Mouse (Mus musculus): Measurements from ENCODE around the gene Dclk1. TPM values are rescaled to one million over a fixed set of nuclear protein-coding genes. Genes with fewer than 3 reads are reported as not detected.

Dclk1 gene
- 0.07 and 0.11 TPM in 2 replicates for polyA plus RNA-seq (2012; rRNA removed)

GRCm38 (mm10) chr3:55241730-55242421, at the start of gene Dclk1:
TSS of gene Dclk1 (plus strand) at chr3:55242364.

GRCm38 (mm10) chr3:55472110-55472509, 229.9 kb downstream of the Dclk1 start, which contains the start of gene Gm21954:
TSS of gene Gm21954 (minus strand) at chr3:55472210.

Other genes starting within 250 kb of the Dclk1 start
- gene Ccna1, start 186.9 kb upstream of the Dclk1 start, polyA plus RNA-seq (2012; rRNA removed), result 0.14 and 0.25 TPM in 2 replicates
- gene Spg20, start 130.3 kb upstream of the Dclk1 start, polyA plus RNA-seq (2012; rRNA removed), result 7.8 TPM in 2 replicates
- 0.01 TPM in 2 replicates for gene Ccdc169, start 105.0 kb upstream of the Dclk1 start, polyA plus RNA-seq (2012; rRNA removed)
- gene Sohlh2, start 60.3 kb upstream of the Dclk1 start, polyA plus RNA-seq (2012; rRNA removed), result not detected in 2 replicates
- gene Gm21954, start 229.8 kb downstream of the Dclk1 start, polyA plus RNA-seq (2012; rRNA removed), result not detected in 2 replicates

All from liver, embryonic 18 days (tissue).